Mouse (Mus musculus): ENCODE measurements at regions not wholly inside any gene's neighbourhood (a gene's known extent, or its start where the extent isn't known, plus 50 kb on each side); places are given as distances from the start of the nearest gene placed in this dataset.

DNA sequence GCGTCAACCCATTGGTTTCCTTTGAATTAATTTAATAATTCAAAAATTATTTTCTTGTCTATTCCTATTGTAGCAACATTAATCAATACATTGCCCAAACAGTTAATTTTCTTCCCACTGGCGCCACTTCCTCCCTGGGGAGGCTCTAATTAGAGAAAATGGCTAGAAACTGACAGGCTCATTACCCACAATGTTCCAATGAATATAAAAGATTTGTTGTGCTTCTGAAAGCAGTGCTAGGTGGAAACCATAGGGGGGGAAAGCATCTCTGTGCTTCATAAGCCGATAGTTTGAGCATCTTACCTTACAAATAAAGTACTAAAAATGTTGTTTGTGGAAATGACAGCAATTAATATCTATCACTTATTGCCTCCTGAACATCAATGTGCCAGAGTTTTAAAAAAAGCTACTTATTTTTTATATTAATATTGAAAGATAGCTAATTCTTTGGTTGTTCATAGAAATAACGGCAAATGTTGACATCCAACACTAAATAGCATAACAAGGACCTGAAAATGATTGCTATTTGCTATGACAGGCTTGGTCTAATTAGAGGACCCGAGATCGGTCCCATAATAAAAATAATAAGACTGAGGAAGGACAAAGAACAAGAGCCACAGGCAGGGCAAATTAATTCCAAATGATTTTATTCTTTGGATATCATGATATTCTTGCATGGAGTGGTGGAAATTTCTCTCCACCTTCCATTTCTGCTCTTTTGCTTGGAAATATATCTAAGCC lies 259.0 kb upstream of the Gm5415 start:
- in situ Hi-C loops (cut with MboI, MseI), result no loop called here

DNA sequence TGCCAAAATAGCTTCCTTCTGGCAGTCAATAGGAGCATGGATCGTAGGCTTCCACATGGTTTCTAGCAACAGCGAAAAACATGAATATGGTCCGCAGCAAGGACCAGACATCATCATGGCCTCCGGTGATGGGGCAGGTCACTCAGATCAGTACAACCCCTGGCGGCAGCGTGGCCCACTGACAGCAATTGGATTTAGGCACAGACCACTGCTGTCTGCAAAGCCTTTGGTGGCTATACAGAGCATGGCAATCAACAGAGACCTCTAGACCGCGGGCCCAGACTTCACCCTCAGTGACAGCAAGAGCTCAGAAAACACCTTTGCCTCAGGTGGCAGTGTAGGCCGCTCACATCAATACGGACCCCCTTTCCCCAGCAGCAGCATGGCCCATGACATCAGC lies 225.1 kb upstream of the Gm5415 start:
- in situ Hi-C loops (cut with MboI, MseI), result loop anchor here (10.0 kb wide), 1 partner anchor 1347 kb away; no protein-coding TSS in a partner anchor

DNA sequence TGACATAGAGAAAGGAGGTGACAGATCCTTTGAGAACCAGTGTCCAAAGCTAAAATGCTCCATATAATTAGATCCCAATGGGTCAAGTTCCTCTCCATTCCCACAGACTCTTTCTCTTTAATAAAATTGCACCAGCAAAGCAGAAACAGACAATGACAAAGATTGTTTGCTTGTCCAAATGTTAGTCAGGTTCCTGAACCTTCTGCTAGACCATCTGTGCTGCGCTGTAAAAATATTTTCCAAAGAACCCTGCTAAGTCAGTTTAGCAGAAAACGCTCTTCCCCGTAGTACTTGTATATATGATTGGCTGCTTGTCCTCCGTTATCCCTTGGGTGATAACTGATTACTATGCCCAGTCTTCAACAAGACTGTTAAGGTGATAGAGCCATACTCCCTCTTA lies 221.0 kb upstream of the Gm5415 start:
- in situ Hi-C loops (cut with MboI, MseI), result no loop called here

DNA sequence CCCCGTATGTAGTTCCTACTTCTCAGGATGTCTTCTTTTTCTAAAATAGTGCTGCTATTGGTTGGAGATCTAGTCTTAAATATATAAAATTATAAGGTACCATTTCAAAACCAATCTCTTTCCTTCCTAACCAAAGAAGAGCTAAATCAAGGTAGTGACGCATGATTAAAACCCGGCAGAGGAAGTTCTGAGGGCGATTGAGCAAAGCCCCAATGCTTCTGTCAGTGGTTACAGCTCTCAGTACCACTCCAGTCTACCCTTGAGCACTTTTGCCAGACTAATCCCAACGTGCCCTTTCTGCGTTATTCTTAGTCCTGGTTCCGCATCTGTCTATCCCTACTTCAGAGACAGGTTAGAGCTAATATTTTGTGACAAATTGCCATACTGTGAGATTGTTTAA lies 201.1 kb upstream of the Gm5415 start:
- in situ Hi-C loops (cut with MboI, MseI), result no loop called here

DNA sequence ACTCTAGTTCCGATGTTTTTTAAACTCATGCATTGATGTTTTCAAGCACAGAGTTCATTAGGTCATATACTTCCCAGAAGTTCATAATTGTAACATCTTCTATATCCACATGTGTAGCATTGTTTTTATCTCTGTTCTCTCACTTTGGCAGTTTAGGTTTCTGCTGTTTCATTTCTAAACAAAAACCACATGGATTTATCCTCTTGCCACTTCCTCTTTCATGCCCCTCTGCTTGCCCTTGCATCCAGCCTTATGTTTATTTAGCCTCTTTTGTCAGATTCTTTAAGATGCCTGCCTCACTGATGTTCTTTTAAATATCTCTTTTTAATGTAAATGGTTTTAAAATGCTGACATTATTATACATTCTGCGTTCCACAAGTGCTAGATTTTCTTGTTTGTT lies 199.2 kb upstream of the Gm5415 start:
- in situ Hi-C loops (cut with MboI, MseI), result no loop called here
